Mouse (Mus musculus): Measurements from ENCODE around the gene Ugt1a10.

DNA sequence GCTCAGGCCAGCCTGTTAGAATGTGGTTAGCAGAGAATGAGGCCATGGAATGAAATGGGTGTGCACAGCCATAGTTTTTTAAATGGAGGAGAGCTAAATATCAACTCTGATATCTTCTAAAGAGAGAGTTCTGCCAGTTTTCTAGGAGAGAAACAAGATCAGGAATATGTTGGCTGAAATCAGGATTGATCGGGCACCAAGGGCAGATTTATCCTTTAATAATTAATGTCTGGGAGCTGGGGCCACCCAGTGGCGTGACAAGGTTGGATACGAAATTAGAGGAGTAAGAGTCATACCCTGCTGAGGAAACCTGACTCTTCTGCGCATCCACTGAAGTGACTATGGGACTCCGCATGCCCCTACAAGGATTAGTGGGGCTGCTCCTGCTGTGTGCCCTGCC lies 110.5 kb downstream of the Ugt1a10 start, which contains the start of gene Ugt1a5:
- TF ChIP-seq GATA1 (IDR thresholded peaks at IDR 0.05; ENCODE audit: borderline replicate concordance, low read length) (no peak), FLI1 (IDR thresholded peaks at IDR 0.05; ENCODE audit: low read length) (no peak)

Measured in megakaryocyte, embryonic 14.5 days (primary cell).